Mouse (Mus musculus): ENCODE measurements around the gene Cebpe. TPM values are rescaled to one million over a fixed set of nuclear protein-coding genes. Genes with fewer than 3 reads are reported as not detected.
A peak's percentile ranks its signal among the peaks of the same experiment; 100 is the strongest.

Gene Cebpe
- total RNA-seq, 1 experiment, result not detected

DNA sequence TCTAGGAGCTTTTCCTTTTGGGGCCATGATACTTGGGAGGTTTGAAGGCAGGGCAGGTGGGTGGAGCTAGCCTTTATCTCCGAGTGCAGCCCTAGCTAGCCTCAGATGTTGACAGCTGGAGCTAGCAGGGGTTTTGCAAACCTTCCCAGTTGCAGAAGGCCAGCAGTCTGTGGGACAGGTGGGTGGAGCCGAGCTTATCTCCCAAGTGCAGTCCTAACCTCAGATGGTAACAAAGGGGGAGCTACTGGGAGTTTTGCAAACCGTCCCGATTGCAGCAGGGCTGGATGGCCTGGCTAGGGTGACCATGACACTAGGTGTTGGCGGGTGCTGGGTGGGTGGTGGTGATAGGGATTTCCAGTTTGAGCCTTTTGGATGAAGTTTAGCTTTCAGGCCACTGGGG lies 6.1 kb downstream of the Cebpe start:
- peaks cover 0 to 7% of the 10 kb centered on the region in 2 experiments; a peak in 1 of 4 replicates for H3K4me1 ChIP-seq (ENCODE audit: control insufficient read depth in 2 of 2, insufficient read depth in 2 of 2, low read length in 2 of 2, poor library complexity in 1 of 2)
- H3K27ac ChIP-seq (ENCODE audit: insufficient read depth, low read depth, low read length, poor library complexity, severe bottlenecking), result no peak overlapping the region
- TF ChIP-seq HCFC1 (IDR thresholded peaks at IDR 0.05; ENCODE audit: borderline replicate concordance, insufficient read depth, low read length) (no peak), ZC3H11A (IDR thresholded peaks at IDR 0.05; ENCODE audit: borderline replicate concordance, low read depth, low read length) (no peak), CHD2 (IDR thresholded peaks at IDR 0.05; ENCODE audit: low read depth, low read length) (no peak), MAFK (IDR thresholded peaks at IDR 0.05; ENCODE audit: insufficient read depth, low read depth, low read length) (no peak), ZNF384 (IDR thresholded peaks at IDR 0.05; ENCODE audit: low read depth, low read length) (no peak)
- DNase-seq (ENCODE audit: low read depth, low spot score), result no peak
- H3K9me3 ChIP-seq (ENCODE audit: control insufficient read depth, insufficient read depth, low read depth, low read length), result no peaks in the 10 kb centered on the region
- no peak overlapping the region for H3K9ac ChIP-seq (ENCODE audit: insufficient read depth, low read depth, low read length, poor library complexity, severe bottlenecking)
- no peaks in the 10 kb centered on the region for H3K36me3 ChIP-seq (ENCODE audit: control insufficient read depth, insufficient read depth, low read length, poor library complexity, severe bottlenecking)
- in situ Hi-C loops (cut with MboI; ENCODE audit: low sequenced_read_pairs in 2 of 2, unreplicated experiment in 2 of 2), result no loop called here
- H3K4me3 ChIP-seq (ENCODE audit: insufficient read depth in 1 of 2, low read depth in 1 of 2, low read length in 2 of 2, poor library complexity in 1 of 2, severe bottlenecking in 1 of 2), result no peak overlapping the region

DNA sequence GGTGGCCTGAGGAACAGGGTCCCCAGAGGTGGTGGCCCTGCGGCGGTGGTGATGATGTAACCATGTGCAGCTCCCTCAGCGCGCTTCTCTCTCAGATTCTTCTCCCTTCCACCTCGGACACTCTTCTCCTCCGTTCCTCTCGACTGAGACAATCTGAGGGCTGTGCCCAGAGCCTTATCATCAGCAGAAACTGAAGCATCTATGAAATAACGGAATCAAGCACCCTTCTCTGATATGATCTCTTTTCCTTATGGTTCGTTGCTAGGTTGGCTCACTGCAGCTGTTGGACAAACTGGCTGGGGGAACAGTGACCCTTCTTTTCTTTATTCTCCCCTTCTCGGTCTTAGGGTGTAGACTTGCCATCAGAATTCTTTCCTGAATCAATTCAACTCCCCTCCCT lies 8.8 kb downstream of the Cebpe start:
- H3K9me3 ChIP-seq (ENCODE audit: control insufficient read depth, insufficient read depth, low read depth, low read length), result no peaks in the 10 kb centered on the region
- no peak overlapping the region for H3K27ac ChIP-seq (ENCODE audit: insufficient read depth, low read depth, low read length, poor library complexity, severe bottlenecking)
- H3K4me3 ChIP-seq (ENCODE audit: insufficient read depth in 1 of 2, low read depth in 1 of 2, low read length in 2 of 2, poor library complexity in 1 of 2, severe bottlenecking in 1 of 2), result no peak overlapping the region
- no peak overlapping the region for H3K9ac ChIP-seq (ENCODE audit: insufficient read depth, low read depth, low read length, poor library complexity, severe bottlenecking)
- TF ChIP-seq MAFK (IDR thresholded peaks at IDR 0.05; ENCODE audit: insufficient read depth, low read depth, low read length) (no peak), HCFC1 (IDR thresholded peaks at IDR 0.05; ENCODE audit: borderline replicate concordance, insufficient read depth, low read length) (no peak), ZC3H11A (IDR thresholded peaks at IDR 0.05; ENCODE audit: borderline replicate concordance, low read depth, low read length) (no peak), CHD2 (IDR thresholded peaks at IDR 0.05; ENCODE audit: low read depth, low read length) (no peak), ZNF384 (IDR thresholded peaks at IDR 0.05; ENCODE audit: low read depth, low read length) (no peak)
- in situ Hi-C loops (cut with MboI; ENCODE audit: low sequenced_read_pairs in 2 of 2, unreplicated experiment in 2 of 2), result no loop called here
- DNase-seq (ENCODE audit: low read depth, low spot score), result no peak
- H3K36me3 ChIP-seq (ENCODE audit: control insufficient read depth, insufficient read depth, low read length, poor library complexity, severe bottlenecking), result no peaks in the 10 kb centered on the region
- peaks cover 0 to 5% of the 10 kb centered on the region in 2 experiments; a peak in 1 of 4 replicates for H3K4me1 ChIP-seq (ENCODE audit: control insufficient read depth in 2 of 2, insufficient read depth in 2 of 2, low read length in 2 of 2, poor library complexity in 1 of 2)

DNA sequence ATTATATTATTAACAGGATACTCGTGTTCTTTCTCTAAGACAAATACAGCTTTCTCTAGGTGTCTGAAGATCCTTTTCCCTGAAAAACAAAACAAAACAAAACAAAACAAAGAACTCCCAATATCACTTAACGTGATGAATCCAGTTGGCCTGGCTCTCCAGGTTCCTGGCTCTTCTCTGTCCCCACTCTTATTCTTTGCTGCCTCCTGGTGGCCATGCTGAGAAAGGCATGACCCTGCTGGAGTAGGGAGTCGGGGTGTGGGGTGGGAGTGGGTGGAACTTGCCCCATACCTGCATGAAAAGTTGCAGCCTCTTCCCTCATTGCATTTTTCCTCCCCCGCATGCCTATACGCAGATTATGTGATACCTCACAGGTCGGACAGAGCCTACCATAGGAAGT lies 10.7 kb downstream of the Cebpe start:
- in situ Hi-C loops (cut with MboI; ENCODE audit: low sequenced_read_pairs in 2 of 2, unreplicated experiment in 2 of 2), result no loop called here
- Histone ChIP-seq H3K9me3 (ENCODE audit: control insufficient read depth, insufficient read depth, low read depth, low read length) (no peaks in the 10 kb centered on the region), H3K4me3 (ENCODE audit: insufficient read depth in 1 of 2, low read depth in 1 of 2, low read length in 2 of 2, poor library complexity in 1 of 2, severe bottlenecking in 1 of 2) (no peak overlapping the region), H3K36me3 (ENCODE audit: control insufficient read depth, insufficient read depth, low read length, poor library complexity, severe bottlenecking) (no peaks in the 10 kb centered on the region), H3K4me1 (ENCODE audit: control insufficient read depth in 2 of 2, insufficient read depth in 2 of 2, low read length in 2 of 2, poor library complexity in 1 of 2) (no peaks in the 10 kb centered on the region; a peak in 1 of 4 replicates), H3K9ac (ENCODE audit: insufficient read depth, low read depth, low read length, poor library complexity, severe bottlenecking) (no peak overlapping the region), H3K27ac (ENCODE audit: insufficient read depth, low read depth, low read length, poor library complexity, severe bottlenecking) (no peak overlapping the region)
- no peak; the same call in 1 of the 2 replicates for TF ChIP-seq ZC3H11A (IDR thresholded peaks at IDR 0.05; ENCODE audit: borderline replicate concordance, low read depth, low read length)
- TF ChIP-seq MAFK (IDR thresholded peaks at IDR 0.05; ENCODE audit: insufficient read depth, low read depth, low read length), result no peak
- no peak for TF ChIP-seq HCFC1 (IDR thresholded peaks at IDR 0.05; ENCODE audit: borderline replicate concordance, insufficient read depth, low read length)
- TF ChIP-seq CHD2 (IDR thresholded peaks at IDR 0.05; ENCODE audit: low read depth, low read length), result no peak
- no peak for TF ChIP-seq ZNF384 (IDR thresholded peaks at IDR 0.05; ENCODE audit: low read depth, low read length)
- peak; percentile 75 for DNase-seq (ENCODE audit: low read depth, low spot score)

DNA sequence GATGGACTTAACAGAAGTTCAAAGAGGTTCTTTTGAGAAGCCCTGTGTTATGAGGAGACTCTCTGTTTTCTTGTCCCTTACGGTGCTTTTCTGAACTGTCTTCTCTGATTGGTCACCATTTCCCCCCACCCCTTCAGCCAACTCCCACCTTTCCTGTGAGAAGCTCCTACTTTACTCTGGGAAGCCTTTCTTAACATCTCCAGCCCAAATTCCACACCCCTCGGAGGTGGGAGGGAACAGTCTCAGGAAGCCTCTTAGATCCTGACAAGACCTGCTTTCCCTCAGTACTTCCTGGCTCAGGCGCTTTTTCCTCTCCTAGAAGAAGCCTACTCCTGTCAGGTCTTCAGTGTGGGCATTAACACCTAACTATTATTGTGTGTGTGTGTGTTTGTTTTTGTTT lies 12.4 kb downstream of the Cebpe start:
- H3K9ac ChIP-seq (ENCODE audit: insufficient read depth, low read depth, low read length, poor library complexity, severe bottlenecking), result no peak overlapping the region
- in situ Hi-C loops (cut with MboI; ENCODE audit: low sequenced_read_pairs in 2 of 2, unreplicated experiment in 2 of 2), result no loop called here
- no peaks in the 10 kb centered on the region for H3K9me3 ChIP-seq (ENCODE audit: control insufficient read depth, insufficient read depth, low read depth, low read length)
- DNase-seq (ENCODE audit: low read depth, low spot score), result no peak
- no peaks in the 10 kb centered on the region for H3K36me3 ChIP-seq (ENCODE audit: control insufficient read depth, insufficient read depth, low read length, poor library complexity, severe bottlenecking)
- H3K27ac ChIP-seq (ENCODE audit: insufficient read depth, low read depth, low read length, poor library complexity, severe bottlenecking), result no peak overlapping the region
- no peaks in the 10 kb centered on the region for H3K4me1 ChIP-seq (ENCODE audit: control insufficient read depth in 2 of 2, insufficient read depth in 2 of 2, low read length in 2 of 2, poor library complexity in 1 of 2)
- TF ChIP-seq ZC3H11A (IDR thresholded peaks at IDR 0.05; ENCODE audit: borderline replicate concordance, low read depth, low read length) (no peak), MAFK (IDR thresholded peaks at IDR 0.05; ENCODE audit: insufficient read depth, low read depth, low read length) (no peak), CHD2 (IDR thresholded peaks at IDR 0.05; ENCODE audit: low read depth, low read length) (no peak), ZNF384 (IDR thresholded peaks at IDR 0.05; ENCODE audit: low read depth, low read length) (no peak), HCFC1 (IDR thresholded peaks at IDR 0.05; ENCODE audit: borderline replicate concordance, insufficient read depth, low read length) (no peak)
- no peak overlapping the region for H3K4me3 ChIP-seq (ENCODE audit: insufficient read depth in 1 of 2, low read depth in 1 of 2, low read length in 2 of 2, poor library complexity in 1 of 2, severe bottlenecking in 1 of 2)

DNA sequence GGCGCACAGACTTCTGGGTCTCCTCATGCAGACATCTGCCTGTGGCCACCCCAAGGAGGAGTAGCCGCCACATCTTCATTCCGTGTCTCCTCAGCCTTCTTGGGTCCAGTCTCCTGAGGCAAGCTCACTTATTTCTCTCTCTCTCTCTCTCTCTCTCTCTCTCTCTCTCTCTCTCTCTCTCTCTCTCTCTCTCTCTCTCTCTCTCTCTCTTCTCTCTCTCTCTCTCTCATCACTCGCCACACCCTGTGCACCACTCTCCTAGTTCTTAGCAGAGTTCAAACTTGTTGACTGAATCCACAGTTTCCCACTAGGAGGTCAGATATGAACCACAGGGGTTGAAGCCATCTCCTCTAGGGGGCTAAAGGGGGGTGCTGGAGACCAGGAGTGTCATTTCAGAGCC lies 13.2 kb downstream of the Cebpe start, which contains the start of gene Gm29776:
TSS of gene Gm29776 (minus strand) at position 101 of the 400 bp plus-strand sequence.
- in situ Hi-C loops (cut with MboI; ENCODE audit: low sequenced_read_pairs in 2 of 2, unreplicated experiment in 2 of 2), result no loop called here
- Histone ChIP-seq H3K4me3 (ENCODE audit: insufficient read depth in 1 of 2, low read depth in 1 of 2, low read length in 2 of 2, poor library complexity in 1 of 2, severe bottlenecking in 1 of 2) (peak within 1 kb of the TSS in 1 of 2 experiments; percentile 5; a peak in 1 of 4 replicates), H3K27ac (ENCODE audit: insufficient read depth, low read depth, low read length, poor library complexity, severe bottlenecking) (no peak within 1 kb of the TSS), H3K9me3 (ENCODE audit: control insufficient read depth, insufficient read depth, low read depth, low read length) (no peaks in the 10 kb centered on the region), H3K4me1 (ENCODE audit: control insufficient read depth in 2 of 2, insufficient read depth in 2 of 2, low read length in 2 of 2, poor library complexity in 1 of 2) (no peaks in the 10 kb centered on the region), H3K9ac (ENCODE audit: insufficient read depth, low read depth, low read length, poor library complexity, severe bottlenecking) (no peak within 1 kb of the TSS), H3K36me3 (ENCODE audit: control insufficient read depth, insufficient read depth, low read length, poor library complexity, severe bottlenecking) (peaks cover 3% of the 10 kb centered on the region; the same call in 1 of the 2 replicates)
- no peak for TF ChIP-seq HCFC1 (IDR thresholded peaks at IDR 0.05; ENCODE audit: borderline replicate concordance, insufficient read depth, low read length)
- no peak for TF ChIP-seq ZC3H11A (IDR thresholded peaks at IDR 0.05; ENCODE audit: borderline replicate concordance, low read depth, low read length)
- no peak for TF ChIP-seq CHD2 (IDR thresholded peaks at IDR 0.05; ENCODE audit: low read depth, low read length)
- TF ChIP-seq ZNF384 (IDR thresholded peaks at IDR 0.05; ENCODE audit: low read depth, low read length), result no peak
- TF ChIP-seq MAFK (IDR thresholded peaks at IDR 0.05; ENCODE audit: insufficient read depth, low read depth, low read length), result no peak
- DNase-seq (ENCODE audit: low read depth, low spot score), result no peak
